Mouse (Mus musculus): ENCODE measurements around the gene Mybphl.

- TF ChIP-seq CTCF (IDR thresholded peaks at IDR 0.05) (no peak), EP300 (IDR thresholded peaks at IDR 0.05) (no peak)
Measured at GRCm38 (mm10) chr3:108318517-108318916, 46.2 kb upstream of the Mybphl start.

Data from lung, postnatal 0 days (tissue).